Mouse (Mus musculus) stomach, postnatal 0 days (tissue): ENCODE results near the gene Arel1.

Experiments
- CTCF ChIP-seq: IDR thresholded peaks from 2 replicates; pipeline ENCODE4 v1.5.1; 2016; ENCODE audit warnings: antibody characterized with exemption, low read depth, mild to moderate bottlenecking, moderate library complexity
- EP300 ChIP-seq: optimal IDR thresholded peaks from 2 replicates; pipeline ENCODE3; 2016; ENCODE audit warnings: antibody characterized with exemption

GRCm38 (mm10) chr12:84872310-84872709 is 98.4 kb downstream of the Arel1 start:
- TF ChIP-seq EP300 (no peak), CTCF (no peak)
